Mouse (Mus musculus): ENCODE measurements around the gene Gm9972. TPM values are rescaled to one million over a fixed set of nuclear protein-coding genes. Genes with fewer than 3 reads are reported as not detected.

Gene Gm9972
- not detected in 2 replicates for total RNA-seq (2012; rRNA removed)
- not detected in 2 replicates for total RNA-seq (2014; rRNA removed)
- polyA plus RNA-seq (2012; ENCODE audit: insufficient read length, low read depth): not detected in 2 replicates

DNA sequence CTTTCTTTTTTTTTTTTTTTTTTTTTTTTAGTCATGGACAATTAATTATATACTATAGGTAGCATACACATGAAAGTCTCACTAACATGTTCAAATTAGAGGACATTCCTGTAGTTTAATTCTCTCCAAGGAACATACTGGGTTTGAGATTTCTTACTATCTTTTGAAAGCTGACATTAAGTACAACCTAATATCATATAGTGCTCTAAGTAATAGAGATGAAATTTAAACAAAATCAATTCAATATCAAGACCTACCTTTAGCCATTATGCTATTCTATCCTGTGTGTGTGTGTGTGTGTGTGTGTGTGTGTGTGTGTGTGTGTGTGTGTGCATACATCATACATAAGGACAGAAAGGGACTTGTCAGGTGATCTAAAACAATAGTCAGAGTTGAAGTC is at the start of gene Gm9972:
Gene Gm9972, plus strand, starts transcription at position 301 of the 400 bp plus-strand sequence.
- no peak within 1 kb of the TSS for H3K4me2 ChIP-seq (ENCODE audit: insufficient read depth, low read depth, poor library complexity, severe bottlenecking)
- dilution Hi-C loops (cut with MboI; ENCODE audit: extremely low pct_ligation_motif_present, extremely low pct_unique_long_range_greater_than_20kb, low sequenced_read_pairs): no loop called here
- no peak for DNase-seq (ENCODE audit: extremely low read depth)
- no peaks in the 10 kb centered on the region for H3K79me2 ChIP-seq (replicated peaks; ENCODE audit: control insufficient read depth, extremely low read depth, insufficient read depth, poor library complexity, severe bottlenecking)
- no peak for TF ChIP-seq IRF4 (IDR thresholded peaks at IDR 0.05; ENCODE audit: low read depth, low read length)
- TF ChIP-seq PAX5 (IDR thresholded peaks at IDR 0.05; ENCODE audit: low read length): no peak
- TF ChIP-seq ZNF384 (IDR thresholded peaks at IDR 0.05; ENCODE audit: low read depth, low read length): no peak
- TF ChIP-seq EP300 (IDR thresholded peaks at IDR 0.05; ENCODE audit: low read length): no peak
- TF ChIP-seq KAT2A (IDR thresholded peaks at IDR 0.05; ENCODE audit: insufficient replicate concordance, low read length): no peak
- TF ChIP-seq USF2 (conservative IDR thresholded peaks at IDR 0.05; ENCODE audit: low read depth, low read length): no peak
- TF ChIP-seq ZC3H11A (IDR thresholded peaks at IDR 0.05; ENCODE audit: low read depth, low read length): no peak
- no peak for TF ChIP-seq RCOR1 (conservative IDR thresholded peaks at IDR 0.05; ENCODE audit: low read depth, low read length)
- no peak for TF ChIP-seq MAFK (IDR thresholded peaks at IDR 0.05; ENCODE audit: insufficient replicate concordance, low read length)
- TF ChIP-seq CTCF (conservative IDR thresholded peaks at IDR 0.05 in 1 of 2, IDR thresholded peaks at IDR 0.05 in 1 of 2; ENCODE audit: low read depth in 2 of 2, low read length in 2 of 2): no peak
- TF ChIP-seq TBP (conservative IDR thresholded peaks at IDR 0.05; ENCODE audit: low read depth, low read length): no peak
- TF ChIP-seq SMC3 (IDR thresholded peaks at IDR 0.05; ENCODE audit: low read depth, low read length): no peak
- no peak for TF ChIP-seq MYC (IDR thresholded peaks at IDR 0.05; ENCODE audit: low read depth, low read length)
- TF ChIP-seq MXI1 (IDR thresholded peaks at IDR 0.05; ENCODE audit: low read depth, low read length): no peak
- no peak for TF ChIP-seq BHLHE40 (IDR thresholded peaks at IDR 0.05; ENCODE audit: low read depth, low read length)
- TF ChIP-seq RAD21 (IDR thresholded peaks at IDR 0.05; ENCODE audit: low read depth, low read length): no peak
- no peak within 1 kb of the TSS for H3K4me3 ChIP-seq (replicated peaks in 1 of 3; ENCODE audit: low read depth in 2 of 3, low read length in 2 of 3, poor library complexity in 1 of 3)
- no peaks in the 10 kb centered on the region for H3K9me3 ChIP-seq (replicated peaks; ENCODE audit: low read length)
- H3K4me1 ChIP-seq (ENCODE audit: control insufficient read depth in 1 of 2, insufficient read depth in 2 of 2): peaks cover 0 to 5% of the 10 kb centered on the region in 2 experiments; a peak in 3 of 4 replicates
- H3K9ac ChIP-seq (ENCODE audit: insufficient read depth, low read depth): no peak within 1 kb of the TSS
- no peak within 1 kb of the TSS for H3K27ac ChIP-seq (ENCODE audit: insufficient read depth, low read depth)
- H3K36me3 ChIP-seq (replicated peaks in 1 of 2; ENCODE audit: control insufficient read depth in 1 of 2, insufficient read depth in 1 of 2, low read length in 1 of 2): no peaks in the 10 kb centered on the region
- in situ Hi-C loops (cut with MboI; ENCODE audit: low pct_ligation_motif_present, low pct_unique_long_range_greater_than_20kb, low sequenced_read_pairs): no loop called here
- no peaks in the 10 kb centered on the region for H3K27me3 ChIP-seq (replicated peaks)

DNA sequence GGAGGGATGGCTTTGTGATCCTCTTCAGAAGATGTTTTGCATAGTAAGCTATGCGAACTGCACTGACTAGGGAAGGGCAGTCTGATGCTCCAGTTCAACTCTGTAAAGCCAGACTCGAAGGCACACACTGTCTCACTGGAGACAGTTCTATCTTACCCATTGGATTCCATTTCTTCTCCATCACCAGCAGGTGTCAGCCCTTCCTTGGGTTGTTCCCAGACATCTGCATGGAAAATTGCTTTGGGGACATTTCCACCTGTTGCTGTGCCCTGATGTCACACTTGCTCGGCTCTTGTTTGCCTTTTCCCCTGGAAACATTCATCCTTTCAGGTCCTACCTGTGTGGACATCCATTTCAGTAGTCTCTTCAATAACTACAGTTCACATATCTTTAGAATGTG is 36.4 kb upstream of the Gm9972 start:
- no peaks in the 10 kb centered on the region for H3K27me3 ChIP-seq (replicated peaks)
- H3K4me3 ChIP-seq (replicated peaks in 1 of 3; ENCODE audit: low read depth in 2 of 3, low read length in 2 of 3, poor library complexity in 1 of 3): no peak overlapping the region
- DNase-seq (ENCODE audit: extremely low read depth): peak; percentile 66
- no peak overlapping the region for H3K27ac ChIP-seq (ENCODE audit: insufficient read depth, low read depth)
- peaks cover 0 to 11% of the 10 kb centered on the region in 2 experiments; a peak in 2 of 4 replicates for H3K4me1 ChIP-seq (ENCODE audit: control insufficient read depth in 1 of 2, insufficient read depth in 2 of 2)
- no peaks in the 10 kb centered on the region for H3K36me3 ChIP-seq (replicated peaks in 1 of 2; ENCODE audit: control insufficient read depth in 1 of 2, insufficient read depth in 1 of 2, low read length in 1 of 2)
- in situ Hi-C loops (cut with MboI; ENCODE audit: low pct_ligation_motif_present, low pct_unique_long_range_greater_than_20kb, low sequenced_read_pairs) (loop anchor here (10.0 kb wide), 1 partner anchor 356 kb away; no protein-coding TSS in a partner anchor), dilution Hi-C loops (cut with MboI; ENCODE audit: extremely low pct_ligation_motif_present, extremely low pct_unique_long_range_greater_than_20kb, low sequenced_read_pairs) (no loop called here)
- no peak overlapping the region for H3K4me2 ChIP-seq (ENCODE audit: insufficient read depth, low read depth, poor library complexity, severe bottlenecking)
- TF ChIP-seq RAD21 (IDR thresholded peaks at IDR 0.05; ENCODE audit: low read depth, low read length): peak; percentile 96
- no peak for TF ChIP-seq ZMIZ1 (IDR thresholded peaks at IDR 0.05; ENCODE audit: low read depth, low read length)
- no peak for TF ChIP-seq TCF12 (IDR thresholded peaks at IDR 0.05; ENCODE audit: low read depth, low read length)
- TF ChIP-seq ZC3H11A (IDR thresholded peaks at IDR 0.05; ENCODE audit: low read depth, low read length): peak; percentile 86
- TF ChIP-seq SMC3 (IDR thresholded peaks at IDR 0.05; ENCODE audit: low read depth, low read length): peak; percentile 98
- TF ChIP-seq CTCF (conservative IDR thresholded peaks at IDR 0.05 in 1 of 2, IDR thresholded peaks at IDR 0.05 in 1 of 2; ENCODE audit: low read depth in 2 of 2, low read length in 2 of 2): peak; percentile 41 to 90
- TF ChIP-seq CHD2 (IDR thresholded peaks at IDR 0.05; ENCODE audit: low read length): no peak
- no peak for TF ChIP-seq RCOR1 (conservative IDR thresholded peaks at IDR 0.05; ENCODE audit: low read depth, low read length)
- no peak for TF ChIP-seq JUND (conservative IDR thresholded peaks at IDR 0.05; ENCODE audit: low read depth, low read length)
- no peak for TF ChIP-seq BHLHE40 (IDR thresholded peaks at IDR 0.05; ENCODE audit: low read depth, low read length)
- H3K9ac ChIP-seq (ENCODE audit: insufficient read depth, low read depth): no peak overlapping the region
- H3K9me3 ChIP-seq (replicated peaks; ENCODE audit: low read length): no peaks in the 10 kb centered on the region
- no peaks in the 10 kb centered on the region for H3K79me2 ChIP-seq (replicated peaks; ENCODE audit: control insufficient read depth, extremely low read depth, insufficient read depth, poor library complexity, severe bottlenecking)

Data from CH12.LX (cell line).